Mouse (Mus musculus) heart, embryonic 11.5 days (tissue): Measurements from ENCODE around the gene Acod1. TPM values are rescaled to one million over a fixed set of nuclear protein-coding genes. Genes with fewer than 3 reads are reported as not detected.

ENCODE experiments used
- ATAC-seq: fragments of 200-750 bp; cut with Nextera tagmentation; replicated peaks from 2 replicates; pipeline ENCODE4 v1.8.0; 2017; ENCODE audit warnings: moderate library complexity; ENCODE audit not compliant: insufficient number of reproducible peaks, low FRiP score, low TSS enrichment
- H3K27ac ChIP-seq: fragments of 300-500 bp; sonication (generic); 2 replicates; pipeline ENCODE4 v1.5.1; 2014; ENCODE audit warnings: mild to moderate bottlenecking, low read depth, low read length
- H3K27me3 ChIP-seq: fragments of 300-500 bp; sonication (generic); 2 replicates; pipeline ENCODE4 v1.6.1; 2014; ENCODE audit warnings: mild to moderate bottlenecking, low read length, mixed read lengths; ENCODE audit not compliant: control insufficient read depth, insufficient read depth
- H3K36me3 ChIP-seq: fragments of 300-500 bp; sonication (generic); 2 replicates; pipeline ENCODE4 v1.6.1; 2014; ENCODE audit warnings: mild to moderate bottlenecking, low read length, moderate library complexity, mixed read lengths; ENCODE audit not compliant: control insufficient read depth, insufficient read depth
- H3K4me1 ChIP-seq: fragments of 300-500 bp; sonication (generic); 2 replicates; pipeline ENCODE4 v1.6.1; 2014; ENCODE audit warnings: low read length; ENCODE audit not compliant: control insufficient read depth, insufficient read depth
- H3K4me2 ChIP-seq: fragments of 300-500 bp; sonication (generic); 2 replicates; pipeline ENCODE4 v1.6.1; 2014; ENCODE audit warnings: mild to moderate bottlenecking, moderate library complexity
- H3K4me3 ChIP-seq: fragments of 300-500 bp; sonication (generic); 2 replicates; pipeline ENCODE4 v1.5.1; 2014; ENCODE audit warnings: low read depth, low read length
- H3K9ac ChIP-seq: fragments of 300-500 bp; sonication (generic); 2 replicates; pipeline ENCODE4 v1.6.1; 2014; ENCODE audit warnings: mild to moderate bottlenecking, low read depth, low read length, moderate library complexity
- H3K9me3 ChIP-seq: fragments of 300-500 bp; sonication (generic); replicated peaks from 2 replicates; pipeline ENCODE4 v1.6.1; 2016; ENCODE audit warnings: low read length; ENCODE audit not compliant: control insufficient read depth
- WGBS: fragments of 180-500 bp; shearing (Covaris S2); extraction: QIAGEN DNeasy Blood & Tissue Kit; methylation state at CpG from one replicate; pipeline ENCODE4 v1.1.7; 2014; ENCODE audit not compliant: insufficient replicate concordance; 5-methylcytosine and 5-hydroxymethylcytosine counted together
- polyA plus RNA-seq: library from polyadenylated mRNA; unstranded; fragments of >200 nt; fragmentation: Nextera tagmentation; extraction: Ambion mirVana; gene quantifications from 2 replicates; pipeline ENCODE4 v1.2.1, GENCODE M21; 2014

Gene Acod1
- not detected in 2 replicates for polyA plus RNA-seq

- 63% methylated on average over 2 of the region's 2 CpGs for WGBS
- ATAC-seq: no peak
- no peaks in the 10 kb centered on the region for H3K36me3 ChIP-seq
These were observed at the start of gene Acod1 for GRCm38 (mm10) chr14:103046677-103047076. TSS of gene Acod1 (plus strand) at chr14:103046977.

GRCm38 (mm10) chr14:103007737-103008136, 39.0 kb upstream of the Acod1 start:
- 75% methylated on average over 4 of the region's 4 CpGs for WGBS
- Histone ChIP-seq H3K4me2 (no peak overlapping the region), H3K4me3 (no peak overlapping the region), H3K36me3 (no peaks in the 10 kb centered on the region), H3K27ac (no peak overlapping the region), H3K4me1 (no peaks in the 10 kb centered on the region), H3K9ac (no peak overlapping the region), H3K27me3 (no peaks in the 10 kb centered on the region), H3K9me3 (no peaks in the 10 kb centered on the region)
- no peak for ATAC-seq

More at GRCm38 (mm10) chr14:103046677-103047076, at the start of gene Acod1:
- H3K9ac ChIP-seq: no peak within 1 kb of the TSS
- no peak within 1 kb of the TSS for H3K4me2 ChIP-seq
- no peak within 1 kb of the TSS for H3K4me3 ChIP-seq
- H3K27me3 ChIP-seq: no peaks in the 10 kb centered on the region
- no peaks in the 10 kb centered on the region for H3K9me3 ChIP-seq
- H3K27ac ChIP-seq: no peak within 1 kb of the TSS
- H3K4me1 ChIP-seq: no peaks in the 10 kb centered on the region

- Histone ChIP-seq H3K9me3 (no peaks in the 10 kb centered on the region), H3K27me3 (no peaks in the 10 kb centered on the region), H3K27ac (no peak overlapping the region), H3K36me3 (no peaks in the 10 kb centered on the region), H3K9ac (no peak overlapping the region), H3K4me1 (no peaks in the 10 kb centered on the region), H3K4me3 (no peak overlapping the region), H3K4me2 (no peak overlapping the region)
- no peak for ATAC-seq
- WGBS: 34% methylated on average over 5 of the region's 5 CpGs
These were observed 35.0 kb upstream of the Acod1 start for GRCm38 (mm10) chr14:103011782-103012181.

- peak; percentile 60 for ATAC-seq
- no peak overlapping the region for H3K4me2 ChIP-seq
These were observed 34.1 kb upstream of the Acod1 start for GRCm38 (mm10) chr14:103012563-103013150.

GRCm38 (mm10) chr14:103017009-103017408, 29.8 kb upstream of the Acod1 start:
- H3K36me3 ChIP-seq: no peaks in the 10 kb centered on the region
- no peak overlapping the region for H3K27ac ChIP-seq
- H3K9me3 ChIP-seq: no peaks in the 10 kb centered on the region
- no peak overlapping the region for H3K9ac ChIP-seq
- WGBS: 48% methylated on average over 5 of the region's 5 CpGs
- no peaks in the 10 kb centered on the region for H3K27me3 ChIP-seq
- no peaks in the 10 kb centered on the region for H3K4me1 ChIP-seq
- no peak overlapping the region for H3K4me2 ChIP-seq
- ATAC-seq: no peak
- H3K4me3 ChIP-seq: no peak overlapping the region

More at GRCm38 (mm10) chr14:103012563-103013150, 34.1 kb upstream of the Acod1 start:
- Histone ChIP-seq H3K4me1 (no peaks in the 10 kb centered on the region), H3K9ac (no peak overlapping the region), H3K27me3 (no peaks in the 10 kb centered on the region), H3K4me3 (no peak overlapping the region), H3K36me3 (no peaks in the 10 kb centered on the region), H3K27ac (no peak overlapping the region), H3K9me3 (no peaks in the 10 kb centered on the region)
- WGBS: 28% methylated on average over 4 of the region's 4 CpGs

- H3K9me3 ChIP-seq: no peaks in the 10 kb centered on the region
- no peaks in the 10 kb centered on the region for H3K4me1 ChIP-seq
- no peak for ATAC-seq
- no peak overlapping the region for H3K27ac ChIP-seq
- no peak overlapping the region for H3K4me3 ChIP-seq
- 69% methylated on average over 2 of the region's 2 CpGs for WGBS
- H3K36me3 ChIP-seq: no peaks in the 10 kb centered on the region
- no peaks in the 10 kb centered on the region for H3K27me3 ChIP-seq
- no peak overlapping the region for H3K4me2 ChIP-seq
- no peak overlapping the region for H3K9ac ChIP-seq
These were observed 26.7 kb upstream of the Acod1 start for GRCm38 (mm10) chr14:103020046-103020445.

GRCm38 (mm10) chr14:103029203-103029602, 17.6 kb upstream of the Acod1 start:
- no peak for ATAC-seq
- Histone ChIP-seq H3K9ac (no peak overlapping the region), H3K9me3 (no peaks in the 10 kb centered on the region), H3K27ac (no peak overlapping the region), H3K4me1 (no peaks in the 10 kb centered on the region), H3K4me2 (no peak overlapping the region), H3K36me3 (no peaks in the 10 kb centered on the region), H3K4me3 (no peak overlapping the region), H3K27me3 (no peaks in the 10 kb centered on the region)
- 75% methylated on average over 2 of the region's 2 CpGs for WGBS

- Histone ChIP-seq H3K4me3 (no peak overlapping the region), H3K27ac (no peak overlapping the region), H3K9me3 (no peaks in the 10 kb centered on the region), H3K4me1 (no peaks in the 10 kb centered on the region), H3K36me3 (no peaks in the 10 kb centered on the region), H3K4me2 (no peak overlapping the region), H3K27me3 (no peaks in the 10 kb centered on the region), H3K9ac (no peak overlapping the region)
- ATAC-seq: no peak
- 66% methylated on average over 10 of the region's 10 CpGs for WGBS
These were observed 13.4 kb upstream of the Acod1 start for GRCm38 (mm10) chr14:103033271-103033823.

- no peak overlapping the region for H3K9ac ChIP-seq
- H3K4me1 ChIP-seq: no peaks in the 10 kb centered on the region
- H3K27ac ChIP-seq: no peak overlapping the region
- H3K36me3 ChIP-seq: no peaks in the 10 kb centered on the region
- no peak for ATAC-seq
- H3K27me3 ChIP-seq: no peaks in the 10 kb centered on the region
- no peak overlapping the region for H3K4me3 ChIP-seq
- 83% methylated on average over 9 of the region's 9 CpGs for WGBS
- no peak overlapping the region for H3K4me2 ChIP-seq
- no peaks in the 10 kb centered on the region for H3K9me3 ChIP-seq
These were observed 12.7 kb upstream of the Acod1 start for GRCm38 (mm10) chr14:103034076-103034475.
